Mouse (Mus musculus) megakaryocyte, embryonic 14.5 days (primary cell): ENCODE measurements around the gene Lrrc56.

Experiments
- FLI1 ChIP-seq: IDR thresholded peaks from 2 replicates; pipeline ENCODE4 v1.6.1; 2012; ENCODE audit warnings: low read length, inconsistent platforms, mixed read lengths
- GATA1 ChIP-seq: IDR thresholded peaks from 3 replicates; pipeline ENCODE4 v1.6.1; 2012; ENCODE audit warnings: mixed read lengths, low read length, inconsistent platforms, borderline replicate concordance

DNA sequence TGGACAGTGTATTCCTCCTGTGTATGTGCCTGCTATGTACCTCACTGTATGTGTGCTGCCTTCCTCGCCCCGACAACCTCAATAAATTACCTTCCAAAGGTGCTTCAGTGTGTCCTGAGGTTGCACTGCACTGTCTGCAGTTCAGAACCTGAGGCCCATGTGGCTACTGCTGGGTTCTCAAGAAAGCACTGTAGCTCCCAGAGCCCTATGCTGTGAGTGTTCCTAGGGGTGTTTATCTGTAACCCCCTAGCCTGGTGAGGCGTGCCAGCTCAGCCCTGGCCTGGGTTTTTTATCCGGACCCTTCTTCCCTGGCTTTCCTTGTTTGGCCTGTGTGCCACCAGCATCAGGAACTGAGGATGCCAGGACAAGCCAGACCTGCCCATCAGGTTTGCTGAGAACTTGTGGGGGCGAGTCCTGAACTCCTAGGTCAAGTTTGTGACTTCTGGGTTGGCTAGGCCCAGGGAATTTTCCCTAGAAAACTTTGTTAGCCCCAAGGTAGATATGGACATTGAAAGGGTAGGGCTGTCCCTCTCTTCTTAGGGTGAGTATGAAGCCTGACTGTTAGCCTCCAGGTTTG lies 24.7 kb downstream of the Lrrc56 start:
- no peak for TF ChIP-seq GATA1
- TF ChIP-seq FLI1 = no peak
